10 mouse cellular contexts compared by ENCODE assay signal in the genomic region with DNA sequence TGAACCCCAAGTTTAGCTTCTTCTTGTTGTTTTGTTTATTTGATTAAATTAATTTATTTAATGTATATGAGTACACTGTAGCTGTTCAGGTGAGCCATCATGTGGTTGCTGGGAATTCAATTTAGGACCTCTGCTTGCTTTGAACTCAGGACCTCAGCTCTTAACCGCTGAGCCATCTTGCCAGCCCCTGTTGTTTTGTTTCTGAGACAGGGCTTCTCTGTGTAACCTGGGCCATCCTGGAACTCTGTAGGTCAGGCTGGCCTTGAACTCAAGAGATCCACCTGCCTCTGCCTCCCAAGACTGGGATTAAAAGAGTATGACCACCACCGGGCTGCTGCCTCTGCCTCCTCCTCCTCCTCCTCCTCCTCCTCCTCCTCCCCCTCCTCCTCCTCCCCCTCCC.
A peak's percentile ranks its signal among the peaks of the same experiment; 100 is the strongest.
DNase-seq lines count a peak whose midpoint lies in the region; ATAC-seq and TF ChIP-seq lines count a peak whose summit lies in the region.
"Had no signal": no experiment of that assay in that cellular context is flagged by ENCODE, and none has a peak within 500 bp of the region (broad histone marks: within the 10 kb centered on the region; RNA-seq: fewer than 3 reads in every experiment).

No protein-coding gene starts in this region.

- no peak overlapping the region for H3K9ac ChIP-seq in forebrain, postnatal 0 days
- no peak overlapping the region for H3K9ac ChIP-seq in forebrain, embryonic 16.5 days (replicated peaks; ENCODE audit: low read depth, low read length)
- no peak overlapping the region for H3K9ac ChIP-seq in hindbrain, postnatal 0 days (replicated peaks; ENCODE audit: low read length)
- H3K9ac ChIP-seq in embryonic facial prominence, embryonic 14.5 days (ENCODE audit: low read depth, low read length) = no peak overlapping the region
- H3K9ac ChIP-seq in liver, embryonic 15.5 days = no peak overlapping the region
- H3K9ac ChIP-seq: hindbrain, embryonic 15.5 days had no signal

- peaks cover 10% of the 10 kb centered on the region for H3K36me3 ChIP-seq in forebrain, postnatal 0 days (ENCODE audit: insufficient read depth)
- H3K36me3 ChIP-seq in forebrain, embryonic 16.5 days (ENCODE audit: control insufficient read depth, insufficient read depth) = no peaks in the 10 kb centered on the region
- peaks cover 4% of the 10 kb centered on the region; the same call in 1 of the 2 replicates for H3K36me3 ChIP-seq in hindbrain, postnatal 0 days (ENCODE audit: insufficient read depth, low read length)
- H3K36me3 ChIP-seq in hindbrain, embryonic 10.5 days = peaks cover 6% of the 10 kb centered on the region
- peaks cover 13% of the 10 kb centered on the region for H3K36me3 ChIP-seq in embryonic facial prominence, embryonic 14.5 days (ENCODE audit: control insufficient read depth, insufficient read depth, low read length)
- peaks cover 21% of the 10 kb centered on the region for H3K36me3 ChIP-seq in liver, embryonic 15.5 days (replicated peaks)
- H3K36me3 ChIP-seq: hindbrain, embryonic 15.5 days had no signal

- H3K27ac ChIP-seq in forebrain, postnatal 0 days (ENCODE audit: low read depth, low read length) = peak overlapping the region; percentile 48
- H3K27ac ChIP-seq in forebrain, embryonic 16.5 days (ENCODE audit: low read length) = no peak overlapping the region
- peak overlapping the region; percentile 41; the same call in 1 of the 2 replicates for H3K27ac ChIP-seq in hindbrain, postnatal 0 days
- H3K27ac ChIP-seq in hindbrain, embryonic 10.5 days = no peak overlapping the region
- H3K27ac ChIP-seq in embryonic facial prominence, embryonic 14.5 days (replicated peaks; ENCODE audit: low read depth, low read length) = peak overlapping the region; percentile 63
- H3K27ac ChIP-seq in liver, embryonic 15.5 days (replicated peaks) = peak overlapping the region; percentile 48; the same call in 1 of the 2 replicates
- H3K27ac ChIP-seq: forebrain, embryonic 10.5 days; hindbrain, embryonic 15.5 days had no signal

- H3K27me3 ChIP-seq in forebrain, postnatal 0 days (ENCODE audit: insufficient read depth, low read length) = no peaks in the 10 kb centered on the region
- no peaks in the 10 kb centered on the region for H3K27me3 ChIP-seq in forebrain, embryonic 16.5 days (replicated peaks; ENCODE audit: control insufficient read depth, insufficient read depth, low read length)
- H3K27me3 ChIP-seq in hindbrain, postnatal 0 days (ENCODE audit: insufficient read depth, low read length) = no peaks in the 10 kb centered on the region
- peaks cover 3% of the 10 kb centered on the region; the same call in 1 of the 2 replicates for H3K27me3 ChIP-seq in hindbrain, embryonic 10.5 days (ENCODE audit: insufficient read depth, poor library complexity, severe bottlenecking)
- no peaks in the 10 kb centered on the region for H3K27me3 ChIP-seq in embryonic facial prominence, embryonic 14.5 days (replicated peaks; ENCODE audit: control insufficient read depth, insufficient read depth, low read length)
- H3K27me3 ChIP-seq in liver, embryonic 15.5 days = no peaks in the 10 kb centered on the region; the same call in 1 of the 2 replicates
- H3K27me3 ChIP-seq: hindbrain, embryonic 15.5 days had no signal

- H3K9me3 ChIP-seq in forebrain, postnatal 0 days (ENCODE audit: low read length) = no peaks in the 10 kb centered on the region
- H3K9me3 ChIP-seq in forebrain, embryonic 16.5 days (ENCODE audit: control insufficient read depth, low read length) = no peaks in the 10 kb centered on the region
- H3K9me3 ChIP-seq in hindbrain, postnatal 0 days (ENCODE audit: low read length) = no peaks in the 10 kb centered on the region
- H3K9me3 ChIP-seq in hindbrain, embryonic 10.5 days = no peaks in the 10 kb centered on the region
- no peaks in the 10 kb centered on the region for H3K9me3 ChIP-seq in embryonic facial prominence, embryonic 14.5 days (ENCODE audit: control insufficient read depth, low read length)
- peaks cover 3% of the 10 kb centered on the region; the same call in 1 of the 2 replicates for H3K9me3 ChIP-seq in liver, embryonic 15.5 days (replicated peaks)
- H3K9me3 ChIP-seq: forebrain, embryonic 10.5 days; hindbrain, embryonic 15.5 days had no signal

- no peak for DNase-seq in forebrain, postnatal 0 days
- no peak for DNase-seq in hindbrain, postnatal 0 days (ENCODE audit: low spot score)
- DNase-seq in hindbrain, embryonic 10.5 days (ENCODE audit: low spot score) = no peak
- no peak for DNase-seq in embryonic facial prominence, embryonic 14.5 days (ENCODE audit: low spot score)
- no peak for DNase-seq in cerebellum, postnatal 14 days
- DNase-seq in cerebellum, adult 8-10 months = no peak

- WGBS in forebrain, postnatal 0 days = 75% methylated on average over 2 of the region's 2 CpGs
- WGBS in forebrain, embryonic 16.5 days = 69% methylated on average over 2 of the region's 2 CpGs
- 57% methylated on average over 2 of the region's 2 CpGs for WGBS in hindbrain, postnatal 0 days
- 95% methylated on average over 2 of the region's 2 CpGs for WGBS in hindbrain, embryonic 10.5 days
- WGBS in embryonic facial prominence, embryonic 14.5 days = 70% methylated on average over 2 of the region's 2 CpGs
- 51% methylated on average over 2 of the region's 2 CpGs for WGBS in liver, embryonic 15.5 days (ENCODE audit: insufficient replicate concordance)

- no peak for ATAC-seq in forebrain, postnatal 0 days
- ATAC-seq in forebrain, embryonic 16.5 days = no peak
- ATAC-seq in hindbrain, postnatal 0 days = no peak
- ATAC-seq in embryonic facial prominence, embryonic 14.5 days (ENCODE audit: low read depth) = no peak
- ATAC-seq in liver, embryonic 15.5 days (ENCODE audit: insufficient read depth) = no peak

- H3K4me2 ChIP-seq in forebrain, postnatal 0 days (ENCODE audit: low read depth) = no peak overlapping the region
- no peak overlapping the region for H3K4me2 ChIP-seq in forebrain, embryonic 16.5 days (ENCODE audit: low read length)
- 0 out of 2 replicates have a peak overlapping the region, but pooled peaks have one; percentile 1 for H3K4me2 ChIP-seq in hindbrain, postnatal 0 days (ENCODE audit: low read depth, low read length)
- H3K4me2 ChIP-seq in embryonic facial prominence, embryonic 14.5 days (ENCODE audit: low read depth, low read length) = 0 out of 2 replicates have a peak overlapping the region, but pooled peaks have one; percentile 2
- 0 out of 2 replicates have a peak overlapping the region, but pooled peaks have one; percentile 10 for H3K4me2 ChIP-seq in liver, embryonic 15.5 days
- H3K4me2 ChIP-seq: hindbrain, embryonic 15.5 days had no signal

- TF ChIP-seq CTCF in forebrain, postnatal 0 days (IDR thresholded peaks at IDR 0.05; ENCODE audit: low read depth) = no peak
- TF ChIP-seq CTCF in hindbrain, postnatal 0 days (IDR thresholded peaks at IDR 0.05; ENCODE audit: low read depth) = no peak

- H3K4me1 ChIP-seq in forebrain, postnatal 0 days (ENCODE audit: insufficient read depth) = no peaks in the 10 kb centered on the region
- H3K4me1 ChIP-seq in forebrain, embryonic 16.5 days (replicated peaks; ENCODE audit: control insufficient read depth, insufficient read depth, low read length) = peaks cover 12% of the 10 kb centered on the region
- H3K4me1 ChIP-seq in hindbrain, postnatal 0 days (ENCODE audit: insufficient read depth, low read length) = peaks cover 5% of the 10 kb centered on the region; the same call in 1 of the 2 replicates
- H3K4me1 ChIP-seq in hindbrain, embryonic 10.5 days (replicated peaks) = peaks cover 12% of the 10 kb centered on the region
- H3K4me1 ChIP-seq in embryonic facial prominence, embryonic 14.5 days (ENCODE audit: control insufficient read depth, insufficient read depth, low read length) = peaks cover 5% of the 10 kb centered on the region
- H3K4me1 ChIP-seq in liver, embryonic 15.5 days (replicated peaks) = peaks cover 38% of the 10 kb centered on the region

- no peak overlapping the region for H3K4me3 ChIP-seq in forebrain, postnatal 0 days (ENCODE audit: low read depth, low read length)
- H3K4me3 ChIP-seq in forebrain, embryonic 16.5 days (replicated peaks; ENCODE audit: low read length) = no peak overlapping the region
- no peak overlapping the region for H3K4me3 ChIP-seq in hindbrain, postnatal 0 days (ENCODE audit: low read length)
- H3K4me3 ChIP-seq in hindbrain, embryonic 10.5 days = no peak overlapping the region
- H3K4me3 ChIP-seq in embryonic facial prominence, embryonic 14.5 days (ENCODE audit: low read depth, low read length) = no peak overlapping the region
- H3K4me3 ChIP-seq in liver, embryonic 15.5 days (replicated peaks) = no peak overlapping the region
- H3K4me3 ChIP-seq: forebrain, embryonic 10.5 days; hindbrain, embryonic 15.5 days had no signal

Comparison
In these comparisons a context has a peak if more than half of its experiments do, and no peak if none do; other contexts are left out.
1. H3K27ac ChIP-seq: peak in forebrain, postnatal 0 days (single experiment), hindbrain, postnatal 0 days (single experiment), embryonic facial prominence, embryonic 14.5 days (single experiment) and liver, embryonic 15.5 days (single experiment); none in forebrain, embryonic 16.5 days (single experiment) and hindbrain, embryonic 10.5 days (single experiment).
2. H3K4me2 ChIP-seq: peak in hindbrain, postnatal 0 days (single experiment), embryonic facial prominence, embryonic 14.5 days (single experiment) and liver, embryonic 15.5 days (single experiment); none in forebrain, postnatal 0 days (single experiment) and forebrain, embryonic 16.5 days (single experiment).